Comparison of ENCODE assay signal across 25 mouse cellular contexts in genomic region chr6:96234806-96235205, GRCm38 (mm10).
"Had no signal": no experiment of that assay in that cellular context is flagged by ENCODE, and none has a peak within 500 bp of the region (broad histone marks: within the 10 kb centered on the region; RNA-seq: fewer than 3 reads in every experiment).

No protein-coding gene starts in this region.

- H3K9me3 ChIP-seq: heart, embryonic 10.5 days; heart, embryonic 12.5 days; hindbrain, embryonic 10.5 days; hindbrain, embryonic 12.5 days; intestine, embryonic 15.5 days; kidney, embryonic 15.5 days; limb, embryonic 13.5 days; limb, embryonic 15.5 days had no signal

- H3K4me1 ChIP-seq: heart, embryonic 10.5 days; heart, embryonic 12.5 days; hindbrain, embryonic 10.5 days; hindbrain, embryonic 12.5 days; intestine, embryonic 15.5 days; kidney, embryonic 15.5 days; limb, embryonic 13.5 days; limb, embryonic 15.5 days had no signal

- DNase-seq: gastrocnemius, adult 2 months; gastrocnemius, postnatal 10 days; gastrocnemius, postnatal 25 days; heart, adult 18-20 months; heart, postnatal 10 days; heart, postnatal 4 days; kidney, adult 2 months; kidney, adult 9 months; kidney, postnatal 14 days; kidney, postnatal 36 days; layer of hippocampus, postnatal 36 days; left cerebral cortex, postnatal 4 days had no signal

- ATAC-seq: hindbrain, embryonic 16.5 days; inflammation-experienced regulatory T-cells, adult 6 months; intestine, embryonic 15.5 days; intestine, postnatal 0 days had no signal

- H3K27ac ChIP-seq: gastrocnemius, adult 2 months; heart, embryonic 10.5 days; hindbrain, embryonic 10.5 days; hindbrain, embryonic 12.5 days; hindbrain, embryonic 14.5 days; intestine, embryonic 15.5 days; kidney, embryonic 15.5 days; kidney, postnatal 0 days; limb, embryonic 13.5 days; limb, embryonic 15.5 days had no signal

- H3K27me3 ChIP-seq: heart, embryonic 12.5 days; hindbrain, embryonic 12.5 days; intestine, embryonic 15.5 days; kidney, embryonic 15.5 days; limb, embryonic 13.5 days; limb, embryonic 15.5 days had no signal

- H3K9ac ChIP-seq: heart, embryonic 12.5 days; hindbrain, embryonic 12.5 days; hindbrain, embryonic 14.5 days; intestine, embryonic 15.5 days; kidney, embryonic 15.5 days; limb, embryonic 13.5 days; limb, embryonic 15.5 days had no signal

- H3K36me3 ChIP-seq: heart, embryonic 10.5 days; heart, embryonic 12.5 days; hindbrain, embryonic 10.5 days; hindbrain, embryonic 12.5 days; intestine, embryonic 15.5 days; kidney, embryonic 15.5 days; limb, embryonic 13.5 days; limb, embryonic 15.5 days had no signal

- H3K4me3 ChIP-seq: gastrocnemius, adult 2 months; heart, embryonic 10.5 days; heart, embryonic 12.5 days; hindbrain, embryonic 10.5 days; hindbrain, embryonic 12.5 days; intestine, embryonic 15.5 days; kidney, embryonic 15.5 days; limb, embryonic 13.5 days; limb, embryonic 15.5 days had no signal

- H3K4me2 ChIP-seq: heart, embryonic 12.5 days; hindbrain, embryonic 12.5 days; hindbrain, embryonic 14.5 days; intestine, embryonic 15.5 days; kidney, embryonic 15.5 days; limb, embryonic 13.5 days; limb, embryonic 15.5 days had no signal
